9 mouse cellular contexts compared by ENCODE assay signal in the genomic region with DNA sequence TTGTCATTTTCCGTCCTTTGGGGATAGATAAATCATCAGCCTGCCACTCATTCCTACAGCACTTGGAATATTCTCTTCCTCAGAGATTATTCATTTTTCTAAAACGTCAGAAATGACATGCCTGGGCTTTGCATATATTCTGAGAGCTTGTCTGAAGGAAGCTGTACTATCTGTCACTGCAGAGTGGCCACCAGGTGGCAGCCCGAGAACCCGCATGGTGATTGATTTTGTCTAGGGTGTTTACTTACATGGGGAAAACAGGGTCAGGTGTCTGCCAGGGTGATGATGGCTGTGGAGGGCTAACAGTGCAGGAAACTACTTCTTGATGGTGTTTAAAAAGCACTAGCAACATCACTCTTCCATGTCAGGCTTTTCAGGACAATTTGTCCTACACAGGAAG.
DNase-seq lines count a peak whose midpoint lies in the region; ATAC-seq and TF ChIP-seq lines count a peak whose summit lies in the region.
"Had no signal": no experiment of that assay in that cellular context is flagged by ENCODE, and none has a peak within 500 bp of the region (broad histone marks: within the 10 kb centered on the region; RNA-seq: fewer than 3 reads in every experiment).

No protein-coding gene starts in this region.

- peak; percentile 65 for TF ChIP-seq CTCF in gastrocnemius, adult 2 months (IDR thresholded peaks at IDR 0.05)

- no peaks in the 10 kb centered on the region for H3K4me1 ChIP-seq in forebrain, embryonic 13.5 days
- H3K4me1 ChIP-seq in hindbrain, embryonic 16.5 days (ENCODE audit: control insufficient read depth, insufficient read depth, low read depth, low read length) = no peaks in the 10 kb centered on the region
- H3K4me1 ChIP-seq in midbrain, embryonic 15.5 days = 0 out of 2 replicates have a peak, but pooled peaks cover 2% of the 10 kb centered on the region

- H3K27ac ChIP-seq in gastrocnemius, adult 2 months = no peak overlapping the region
- H3K27ac ChIP-seq in forebrain, embryonic 13.5 days = no peak overlapping the region
- H3K27ac ChIP-seq in hindbrain, embryonic 16.5 days (ENCODE audit: low read depth, low read length) = no peak overlapping the region
- H3K27ac ChIP-seq in midbrain, embryonic 15.5 days = no peak overlapping the region

- intact Hi-C loops in gastrocnemius, adult 2 months (cut with DNase I) = no loop called here
- intact Hi-C loops in left cerebral cortex, postnatal 10 days (cut with DNase I) = loop anchor here (2.0 to 5.0 kb wide), 3 partner anchors 220 to 1000 kb away; no protein-coding TSS in a partner anchor

- no peaks in the 10 kb centered on the region for H3K27me3 ChIP-seq in forebrain, embryonic 13.5 days
- no peaks in the 10 kb centered on the region for H3K27me3 ChIP-seq in hindbrain, embryonic 16.5 days (replicated peaks; ENCODE audit: control insufficient read depth, insufficient read depth, low read length)
- H3K27me3 ChIP-seq in midbrain, embryonic 15.5 days (replicated peaks) = no peaks in the 10 kb centered on the region
- H3K27me3 ChIP-seq in splenic B cell, adult 2 months (ENCODE audit: control insufficient read depth, insufficient read depth, low read length, poor library complexity, severe bottlenecking) = no peaks in the 10 kb centered on the region

- no peak overlapping the region for H3K4me3 ChIP-seq in gastrocnemius, adult 2 months
- H3K4me3 ChIP-seq in forebrain, embryonic 13.5 days = no peak overlapping the region
- no peak overlapping the region for H3K4me3 ChIP-seq in hindbrain, embryonic 16.5 days (ENCODE audit: low read length)
- no peak overlapping the region for H3K4me3 ChIP-seq in midbrain, embryonic 15.5 days

- WGBS in forebrain, embryonic 13.5 days = 13% methylated on average over 4 of the region's 4 CpGs
- 12% methylated on average over 4 of the region's 4 CpGs for WGBS in hindbrain, embryonic 16.5 days
- WGBS in midbrain, embryonic 15.5 days = 13% methylated on average over 4 of the region's 4 CpGs

- peak; percentile 24 for DNase-seq in gastrocnemius, adult 2 months
- no peak for DNase-seq in gastrocnemius, adult 8-10 months (ENCODE audit: low spot score in 2 of 2)
- DNase-seq in brain, adult 2 months (ENCODE audit: low read depth, low spot score) = peak; percentile 72
- peak; percentile 67 to 70 for DNase-seq in left cerebral cortex, postnatal 10 days (ENCODE audit: extremely low spot score in 1 of 2, low spot score in 2 of 2)
- peak; percentile 60 for DNase-seq in splenic B cell, adult 2 months (ENCODE audit: low read depth, low spot score)

- H3K4me2 ChIP-seq in forebrain, embryonic 13.5 days = no peak overlapping the region
- no peak overlapping the region for H3K4me2 ChIP-seq in hindbrain, embryonic 16.5 days (ENCODE audit: low read length)
- no peak overlapping the region for H3K4me2 ChIP-seq in midbrain, embryonic 15.5 days

- no peak overlapping the region for H3K9ac ChIP-seq in forebrain, embryonic 13.5 days
- H3K9ac ChIP-seq in hindbrain, embryonic 16.5 days (ENCODE audit: low read depth, low read length) = no peak overlapping the region
- H3K9ac ChIP-seq in midbrain, embryonic 15.5 days = no peak overlapping the region

- H3K36me3 ChIP-seq in forebrain, embryonic 13.5 days (ENCODE audit: poor library complexity, severe bottlenecking) = no peaks in the 10 kb centered on the region
- no peaks in the 10 kb centered on the region for H3K36me3 ChIP-seq in hindbrain, embryonic 16.5 days (ENCODE audit: control insufficient read depth, insufficient read depth, low read length)
- no peaks in the 10 kb centered on the region for H3K36me3 ChIP-seq in midbrain, embryonic 15.5 days (replicated peaks)
- no peaks in the 10 kb centered on the region for H3K36me3 ChIP-seq in splenic B cell, adult 2 months (ENCODE audit: control insufficient read depth, insufficient read depth, low read length, poor library complexity, severe bottlenecking)
- H3K36me3 ChIP-seq: G1E had no signal

- peak; percentile 91 for ATAC-seq in forebrain, embryonic 13.5 days
- peak; percentile 75; the same call in 1 of the 2 replicates for ATAC-seq in hindbrain, embryonic 16.5 days
- peak; percentile 89 for ATAC-seq in midbrain, embryonic 15.5 days (replicated peaks)

- no peaks in the 10 kb centered on the region for H3K9me3 ChIP-seq in forebrain, embryonic 13.5 days (replicated peaks)
- no peaks in the 10 kb centered on the region for H3K9me3 ChIP-seq in hindbrain, embryonic 16.5 days (ENCODE audit: control insufficient read depth, low read length)
- no peaks in the 10 kb centered on the region for H3K9me3 ChIP-seq in midbrain, embryonic 15.5 days
- H3K9me3 ChIP-seq: G1E had no signal

Comparison
In these comparisons a context has a peak if more than half of its experiments do, and no peak if none do; other contexts are left out.
1. DNase-seq: peak in gastrocnemius, adult 2 months (single experiment), brain, adult 2 months (single experiment), left cerebral cortex, postnatal 10 days (2 of 2) and splenic B cell, adult 2 months (single experiment); none in gastrocnemius, adult 8-10 months (0 of 2).
2. Peak in every context shown above with its lines, with median percentiles within 50 percentile points of each other: ATAC-seq.